Mouse (Mus musculus) C2C12 (cell line): ENCODE data around the gene Hist1h4h. TPM values are rescaled to one million over a fixed set of nuclear protein-coding genes. Genes with fewer than 3 reads are reported as not detected.

Experiments used
- H3K27me3 ChIP-seq: one replicate; pipeline ENCODE4 v1.6.1; 2011; ENCODE audit not compliant: control insufficient read depth, insufficient read depth, insufficient read length
- H3K36me3 ChIP-seq: one replicate; pipeline ENCODE4 v1.6.1; 2011; ENCODE audit not compliant: control insufficient read depth, insufficient read depth
- H3K4me3 ChIP-seq: one replicate; pipeline ENCODE4 v1.5.1; 2011; ENCODE audit warnings: mild to moderate bottlenecking, control low read depth; ENCODE audit not compliant: poor library complexity, insufficient read depth, severe bottlenecking
- H3K79me2 ChIP-seq: one replicate; pipeline ENCODE4 v1.6.1; 2011; ENCODE audit not compliant: control insufficient read depth, insufficient read depth
- H3K79me3 ChIP-seq: one replicate; pipeline ENCODE4 v1.6.1; 2011; ENCODE audit warnings: low read depth, control low read depth
- H3ac ChIP-seq: one replicate; pipeline ENCODE3; 2011; ENCODE audit warnings: low read depth; ENCODE audit not compliant: control insufficient read depth, insufficient read length
- CEBPB ChIP-seq: IDR thresholded peaks from one replicate; pipeline ENCODE4 v1.6.1; 2011; ENCODE audit warnings: low read depth, mild to moderate bottlenecking, control low read depth, moderate library complexity
- CTCF ChIP-seq: IDR thresholded peaks from one replicate; pipeline ENCODE4 v1.5.1; 2011; ENCODE audit not compliant: control insufficient read depth, insufficient read depth, insufficient read length
- FOSL1 ChIP-seq: IDR thresholded peaks from one replicate; pipeline ENCODE4 v1.8.0; 2011; ENCODE audit warnings: mild to moderate bottlenecking, low read length; ENCODE audit not compliant: poor library complexity, insufficient read depth, severe bottlenecking
- MAX ChIP-seq: IDR thresholded peaks from one replicate; pipeline ENCODE4 v1.6.1; 2011; ENCODE audit warnings: mild to moderate bottlenecking, control low read depth
- MYOD1 ChIP-seq: IDR thresholded peaks from one replicate; pipeline ENCODE4 v1.6.1; 2011; ENCODE audit warnings: low read depth; ENCODE audit not compliant: control insufficient read depth, insufficient read length
- MYOG ChIP-seq: IDR thresholded peaks from one replicate; pipeline ENCODE4 v1.6.1; 2011; ENCODE audit not compliant: control insufficient read depth, insufficient read length; ENCODE audit errors: extremely low read depth
- USF1 ChIP-seq: IDR thresholded peaks from one replicate; pipeline ENCODE4 v1.6.1; 2011; ENCODE audit warnings: low read depth, mild to moderate bottlenecking, control low read depth, moderate library complexity
- polyA plus RNA-seq: library from polyadenylated mRNA; unstranded; fragments of >200 nt; fragmentation: generic; extraction: Trizol; gene quantifications from one replicate; pipeline ENCODE4 v1.2.1, GENCODE M21; 2012; ENCODE audit warnings: missing spikeins

Hist1h4h gene
- polyA plus RNA-seq, 1 experiment, result 6.9 TPM

DNA sequence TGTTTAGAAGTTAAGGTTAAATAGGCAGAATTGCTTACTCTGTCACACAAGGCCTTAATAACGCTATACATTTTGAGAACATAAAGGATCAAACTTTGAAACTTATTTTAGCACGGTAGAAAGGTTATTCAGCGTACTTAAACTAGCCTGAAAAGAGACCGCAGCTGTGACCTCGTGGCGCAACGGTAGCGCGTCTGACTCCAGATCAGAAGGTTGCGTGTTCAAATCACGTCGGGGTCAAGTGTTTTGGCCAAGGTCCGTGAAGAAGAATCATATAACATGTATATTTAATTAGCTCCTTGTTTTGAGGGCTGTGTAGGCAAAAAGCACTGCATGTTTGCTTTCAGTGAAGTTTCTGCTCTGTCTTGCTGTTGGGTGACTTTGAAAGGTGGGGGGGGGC, 24.5 kb upstream of the Hist1h4h start:
- Histone ChIP-seq H3K79me2 (no peaks in the 10 kb centered on the region), H3K79me3 (no peaks in the 10 kb centered on the region), H3K27me3 (no peaks in the 10 kb centered on the region), H3ac (no peak overlapping the region), H3K36me3 (no peaks in the 10 kb centered on the region), H3K4me3 (peak overlapping the region; percentile 7)
- peak; percentile 7 for TF ChIP-seq CEBPB
- no peak for TF ChIP-seq USF1

DNA sequence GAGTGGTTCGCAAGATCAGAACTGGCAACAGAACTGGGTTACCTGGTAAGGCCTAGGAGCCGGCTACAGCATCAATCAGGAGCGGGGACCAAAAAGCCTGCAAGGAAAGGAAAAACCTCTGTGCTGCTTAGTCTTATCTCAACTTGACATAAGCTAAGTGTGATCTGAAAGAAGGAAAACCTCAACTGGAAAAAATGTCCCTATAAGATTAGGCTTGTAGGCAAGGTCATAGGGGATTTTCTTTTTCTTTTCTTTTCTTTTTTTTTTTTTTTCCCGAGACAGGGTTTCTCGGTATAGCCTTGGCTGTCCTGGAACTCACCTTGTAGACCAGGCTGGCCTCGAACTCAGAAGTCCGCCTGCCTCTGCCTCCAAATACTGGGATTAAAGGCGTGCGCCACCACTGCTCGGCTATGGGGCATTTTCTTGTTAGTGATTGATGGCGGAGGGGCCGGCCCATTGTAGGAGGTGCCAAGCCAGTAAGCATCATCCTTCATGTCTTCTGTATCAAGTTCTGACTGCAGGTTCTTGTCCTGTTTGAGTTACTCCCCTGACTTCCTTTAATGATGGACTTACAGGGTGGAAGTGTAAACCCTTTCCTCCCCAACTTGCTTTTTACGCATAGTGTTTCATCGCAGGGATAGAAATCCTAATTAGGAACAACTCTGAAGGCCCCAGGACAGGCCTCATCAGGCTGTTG, 23.9 kb upstream of the Hist1h4h start:
- Histone ChIP-seq H3K79me3 (no peaks in the 10 kb centered on the region), H3K4me3 (no peak overlapping the region), H3K27me3 (no peaks in the 10 kb centered on the region), H3ac (no peak overlapping the region), H3K36me3 (no peaks in the 10 kb centered on the region), H3K79me2 (no peaks in the 10 kb centered on the region)
- TF ChIP-seq FOSL1 (no peak), CTCF (no peak)

DNA sequence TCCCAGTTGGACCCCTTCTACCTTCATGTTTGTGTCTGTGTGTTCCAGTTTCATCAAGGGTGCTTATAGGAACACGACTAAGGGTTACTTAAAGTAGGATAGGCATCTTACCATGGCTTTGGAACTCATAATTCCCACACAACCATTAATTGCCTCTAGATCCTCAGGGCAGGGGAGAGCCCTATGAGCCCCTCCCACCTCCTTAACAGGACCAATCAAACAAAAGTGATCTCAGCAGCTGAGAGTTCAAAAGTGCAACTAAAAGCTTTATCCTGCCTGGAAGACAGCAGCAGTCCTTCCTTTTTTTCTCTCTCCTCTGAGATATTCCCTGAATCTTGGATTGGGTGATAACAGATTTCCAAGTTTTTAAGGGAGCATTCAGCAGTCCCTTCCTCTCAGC, 20.7 kb upstream of the Hist1h4h start:
- Histone ChIP-seq H3K79me2 (no peaks in the 10 kb centered on the region), H3K4me3 (no peak overlapping the region), H3K79me3 (no peaks in the 10 kb centered on the region), H3K27me3 (no peaks in the 10 kb centered on the region), H3ac (no peak overlapping the region), H3K36me3 (no peaks in the 10 kb centered on the region)
- TF ChIP-seq FOSL1 (no peak), MYOG (no peak), MAX (no peak), CEBPB (no peak), MYOD1 (no peak), CTCF (no peak), USF1 (no peak)

DNA sequence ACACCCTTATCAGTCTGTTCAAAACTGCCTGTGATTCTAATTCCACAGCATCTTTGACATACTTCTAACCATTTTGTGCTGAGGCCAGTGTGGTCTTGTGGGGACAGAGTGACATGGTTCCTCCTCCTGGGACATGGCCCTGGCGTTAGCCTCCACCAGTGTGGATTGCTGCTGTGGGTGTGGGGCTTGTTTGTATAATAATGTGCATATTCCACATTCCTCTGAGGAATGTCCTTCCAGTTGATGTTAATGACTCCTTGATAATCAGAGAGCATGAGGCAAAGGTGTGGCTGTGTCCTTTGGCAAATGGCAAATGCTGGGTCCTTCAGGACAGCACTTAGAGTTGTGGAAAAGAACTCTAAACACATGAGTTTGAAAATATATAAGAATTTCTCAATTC, 17.3 kb upstream of the Hist1h4h start:
- Histone ChIP-seq H3K4me3 (no peak overlapping the region), H3K36me3 (no peaks in the 10 kb centered on the region), H3ac (no peak overlapping the region), H3K27me3 (no peaks in the 10 kb centered on the region), H3K79me2 (no peaks in the 10 kb centered on the region), H3K79me3 (no peaks in the 10 kb centered on the region)
- TF ChIP-seq MYOD1 (no peak), FOSL1 (no peak), MAX (no peak), CEBPB (no peak), USF1 (no peak), CTCF (no peak), MYOG (no peak)

DNA sequence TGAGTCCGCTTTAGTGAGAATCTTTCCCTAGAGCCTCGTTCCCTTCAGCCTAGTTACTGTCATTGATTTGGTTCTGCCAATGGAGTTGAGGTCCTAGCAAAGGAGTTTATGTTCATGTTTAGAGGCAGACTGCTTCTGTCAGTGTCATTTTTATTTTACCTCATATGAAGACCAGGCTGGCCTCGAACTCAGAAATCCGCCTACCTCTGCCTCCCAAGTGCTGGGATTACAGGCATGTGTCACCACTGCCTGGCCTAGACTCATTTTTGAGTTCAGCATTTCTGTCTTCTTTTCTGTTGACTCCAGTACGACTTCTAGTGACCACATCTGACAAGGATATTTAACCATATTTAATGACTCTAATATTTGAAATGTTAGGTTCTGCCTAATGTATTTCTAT, 15.6 kb upstream of the Hist1h4h start:
- H3K4me3 ChIP-seq, result no peak overlapping the region
- H3K27me3 ChIP-seq, result no peaks in the 10 kb centered on the region
- TF ChIP-seq CEBPB, result no peak
- TF ChIP-seq MAX, result no peak
- TF ChIP-seq MYOD1, result no peak
- TF ChIP-seq USF1, result no peak
- no peak for TF ChIP-seq MYOG
- TF ChIP-seq FOSL1, result no peak
- TF ChIP-seq CTCF, result no peak
- no peaks in the 10 kb centered on the region for H3K36me3 ChIP-seq
- no peaks in the 10 kb centered on the region for H3K79me2 ChIP-seq
- no peak overlapping the region for H3ac ChIP-seq
- H3K79me3 ChIP-seq, result no peaks in the 10 kb centered on the region

DNA sequence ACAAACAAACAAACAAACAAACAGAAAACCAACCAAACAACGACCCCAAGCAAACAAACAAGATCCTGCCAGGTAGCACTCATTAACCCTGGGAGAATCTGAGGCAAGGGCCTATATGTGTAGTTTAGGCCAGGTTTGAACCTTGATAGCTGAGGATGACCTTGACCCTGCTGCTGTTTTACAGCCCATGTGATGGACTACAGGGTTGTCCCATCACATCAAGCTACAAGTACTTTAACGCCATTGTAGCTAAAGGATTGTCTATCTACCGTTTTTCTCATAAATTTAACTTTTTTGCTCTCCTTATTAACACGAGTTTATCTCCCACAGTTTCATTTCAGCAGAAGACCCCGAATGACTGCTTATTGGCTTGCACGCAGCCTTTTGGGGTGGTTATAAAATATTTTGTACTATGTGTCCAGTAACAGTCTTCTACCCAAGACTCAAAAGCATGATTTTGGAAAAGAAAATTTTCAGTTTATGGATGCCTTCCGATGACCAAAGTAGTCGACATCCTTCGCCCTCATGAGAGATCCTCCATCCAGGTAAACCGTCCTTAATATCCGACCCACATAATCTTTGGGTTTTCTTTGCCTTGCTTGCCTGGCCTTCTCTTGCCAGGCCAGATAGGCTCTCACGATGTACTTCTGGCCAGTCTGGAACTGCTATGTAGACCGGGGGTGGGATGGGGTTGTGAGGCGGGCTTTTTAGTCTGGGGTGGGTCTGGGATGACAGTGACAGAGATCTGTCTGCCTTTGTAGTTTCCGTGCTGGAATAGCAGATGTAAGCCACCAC, 14.8 kb upstream of the Hist1h4h start:
- no peaks in the 10 kb centered on the region for H3K79me3 ChIP-seq
- no peaks in the 10 kb centered on the region for H3K79me2 ChIP-seq
- H3K4me3 ChIP-seq, result no peak overlapping the region
- H3K27me3 ChIP-seq, result no peaks in the 10 kb centered on the region
- H3K36me3 ChIP-seq, result no peaks in the 10 kb centered on the region
- no peak overlapping the region for H3ac ChIP-seq
- TF ChIP-seq FOSL1, result no peak
- TF ChIP-seq USF1, result no peak
- TF ChIP-seq CTCF, result no peak
- TF ChIP-seq MYOD1, result no peak
- no peak for TF ChIP-seq CEBPB
- TF ChIP-seq MYOG, result no peak
- TF ChIP-seq MAX, result no peak
